Mouse (Mus musculus): Measurements from ENCODE around the gene Cd27.

- peak; percentile 92 for TF ChIP-seq CTCF (IDR thresholded peaks at IDR 0.05)
- no peak for TF ChIP-seq EP300 (IDR thresholded peaks at IDR 0.05)
Observed at GRCm38 (mm10) chr6:125218963-125219362, 17.8 kb downstream of the Cd27 start.
